Mouse (Mus musculus) small intestine, adult 2 months (tissue): ENCODE measurements at regions not wholly inside any gene's neighbourhood (a gene's known extent, or its start where the extent isn't known, plus 50 kb on each side); places are given as distances from the start of the nearest gene placed in this dataset.

Experiments
- CTCF ChIP-seq: fragments of 200-500 bp; IDR thresholded peaks from 2 replicates; pipeline ENCODE4 v1.5.1; 2012; ENCODE audit warnings: low read depth, mild to moderate bottlenecking, control low read depth, inconsistent platforms, low read length, moderate library complexity, mixed read lengths; ENCODE audit not compliant: insufficient replicate concordance, insufficient read length; ENCODE audit errors: extremely low read depth
- POLR2A ChIP-seq: fragments of 200-500 bp; IDR thresholded peaks from 2 replicates; pipeline ENCODE4 v1.6.1; 2012; ENCODE audit warnings: low read depth, mild to moderate bottlenecking, control low read depth, inconsistent platforms, low read length, moderate library complexity

DNA sequence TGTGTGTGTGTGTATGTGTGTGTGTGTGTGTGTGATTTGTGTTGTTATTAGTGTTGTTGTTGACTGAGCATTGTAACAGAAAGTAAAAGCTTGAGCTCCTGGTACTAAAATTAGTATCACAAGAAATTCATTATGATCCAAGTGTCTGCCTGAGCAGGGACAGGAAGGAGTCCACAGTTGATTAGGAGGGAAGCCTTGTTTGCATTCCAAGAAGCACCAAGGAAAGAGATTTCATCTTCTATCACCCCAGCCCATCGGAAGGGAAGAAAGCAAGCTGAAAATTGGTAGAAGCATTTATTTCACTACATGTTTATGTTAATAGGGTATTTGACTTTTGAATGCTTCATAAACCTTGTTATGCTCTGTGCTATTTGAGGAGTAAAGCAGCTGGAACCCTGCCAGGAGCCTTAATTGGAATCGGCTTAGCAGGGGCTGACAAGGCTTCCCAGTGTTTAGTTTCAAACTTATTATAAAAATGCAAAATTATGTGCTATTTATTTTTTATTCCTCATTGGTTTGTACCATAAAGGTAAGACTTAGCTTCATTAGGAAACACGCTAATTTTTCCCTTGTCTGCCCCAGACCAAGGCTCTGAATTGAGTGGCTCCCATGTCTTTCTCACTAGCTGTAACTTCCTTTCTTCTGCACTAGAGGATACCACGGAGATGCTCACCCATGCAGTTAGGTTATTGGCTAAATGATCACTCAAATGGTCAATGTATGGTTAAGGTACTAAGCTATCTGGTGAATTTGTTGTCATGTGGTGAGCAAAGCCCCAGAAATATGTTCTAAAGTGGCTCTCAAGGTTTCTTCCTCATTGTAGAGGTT lies 318.6 kb downstream of the Serpinb8 start:
- TF ChIP-seq CTCF (no peak), POLR2A (no peak)
